ENCODE assay signal across 18 mouse cellular contexts in genomic region chr16:76301728-76302050, GRCm38 (mm10).
DNase-seq lines count a peak whose midpoint lies in the region; ATAC-seq and TF ChIP-seq lines count a peak whose summit lies in the region.
"Had no signal": no experiment of that assay in that cellular context is flagged by ENCODE, and none has a peak within 500 bp of the region (broad histone marks: within the 10 kb centered on the region; RNA-seq: fewer than 3 reads in every experiment).

No protein-coding gene starts in this region.

- H3K27ac ChIP-seq in intestine, embryonic 15.5 days: no peak overlapping the region
- H3K27ac ChIP-seq in intestine, postnatal 0 days (ENCODE audit: low read depth, low read length): no peak overlapping the region
- 0 out of 2 replicates have a peak overlapping the region, but pooled peaks have one; percentile 44 for H3K27ac ChIP-seq in olfactory bulb, adult 2 months (ENCODE audit: insufficient read depth, low read depth, low read length)
- H3K27ac ChIP-seq: embryonic facial prominence, embryonic 15.5 days; hindbrain, embryonic 12.5 days; left cerebral cortex, adult 2 months had no signal

- no peak overlapping the region for H3K4me3 ChIP-seq in intestine, embryonic 15.5 days (replicated peaks)
- no peak overlapping the region for H3K4me3 ChIP-seq in intestine, postnatal 0 days (ENCODE audit: low read depth, low read length)
- H3K4me3 ChIP-seq in megakaryocyte, embryonic 14.5 days (replicated peaks): peak overlapping the region; percentile 81
- H3K4me3 ChIP-seq in olfactory bulb, adult 2 months (ENCODE audit: insufficient read depth, low read depth, low read length): no peak overlapping the region
- H3K4me3 ChIP-seq: embryonic facial prominence, embryonic 15.5 days; hindbrain, embryonic 12.5 days; left cerebral cortex, adult 2 months had no signal

- H3K4me2 ChIP-seq in intestine, embryonic 15.5 days (replicated peaks): no peak overlapping the region
- no peak overlapping the region for H3K4me2 ChIP-seq in intestine, postnatal 0 days (replicated peaks; ENCODE audit: low read depth)
- H3K4me2 ChIP-seq: embryonic facial prominence, embryonic 15.5 days; heart, embryonic 11.5 days; hindbrain, embryonic 12.5 days had no signal

- WGBS in intestine, embryonic 15.5 days: 44% methylated on average over 7 of the region's 7 CpGs
- WGBS in intestine, postnatal 0 days: 47% methylated on average over 7 of the region's 7 CpGs
- WGBS in olfactory bulb, adult 2 months: 37% methylated on average over 7 of the region's 7 CpGs

- no peak for DNase-seq in cerebellum, adult 11-12 months
- no peak for DNase-seq in urinary bladder, adult 18-20 months (ENCODE audit: low spot score in 2 of 2)
- DNase-seq: adrenal gland, adult 2 months; gastrocnemius, postnatal 36 days; heart, postnatal 10 days; kidney, postnatal 36 days; left cerebral cortex, postnatal 4 days; thymus, postnatal 36 days had no signal

- no peaks in the 10 kb centered on the region for H3K27me3 ChIP-seq in intestine, embryonic 15.5 days (replicated peaks)
- H3K27me3 ChIP-seq in intestine, postnatal 0 days (replicated peaks; ENCODE audit: control insufficient read depth, insufficient read depth, low read length): no peaks in the 10 kb centered on the region
- no peaks in the 10 kb centered on the region for H3K27me3 ChIP-seq in megakaryocyte, embryonic 14.5 days (replicated peaks)
- H3K27me3 ChIP-seq: embryonic facial prominence, embryonic 15.5 days; hindbrain, embryonic 12.5 days had no signal

- H3K9ac ChIP-seq in intestine, embryonic 15.5 days: no peak overlapping the region
- no peak overlapping the region for H3K9ac ChIP-seq in intestine, postnatal 0 days (ENCODE audit: low read depth, low read length)
- H3K9ac ChIP-seq: embryonic facial prominence, embryonic 15.5 days; hindbrain, embryonic 12.5 days had no signal

- H3K9me3 ChIP-seq in intestine, embryonic 15.5 days: no peaks in the 10 kb centered on the region
- H3K9me3 ChIP-seq in intestine, postnatal 0 days (ENCODE audit: control insufficient read depth): no peaks in the 10 kb centered on the region
- no peaks in the 10 kb centered on the region for H3K9me3 ChIP-seq in megakaryocyte, embryonic 14.5 days
- H3K9me3 ChIP-seq: embryonic facial prominence, embryonic 15.5 days; hindbrain, embryonic 12.5 days had no signal

- no peak for TF ChIP-seq CTCF in intestine, postnatal 0 days (IDR thresholded peaks at IDR 0.05; ENCODE audit: low read depth)
- no peak for TF ChIP-seq CTCF in olfactory bulb, adult 2 months (IDR thresholded peaks at IDR 0.05; ENCODE audit: insufficient read depth, low read depth, low read length)

- no peak for TF ChIP-seq POLR2A in olfactory bulb, adult 2 months (IDR thresholded peaks at IDR 0.05; ENCODE audit: insufficient read depth, low read depth, low read length)

- no peaks in the 10 kb centered on the region for H3K4me1 ChIP-seq in intestine, embryonic 15.5 days (replicated peaks)
- no peaks in the 10 kb centered on the region for H3K4me1 ChIP-seq in intestine, postnatal 0 days (replicated peaks; ENCODE audit: control insufficient read depth, insufficient read depth, low read length)
- H3K4me1 ChIP-seq in megakaryocyte, embryonic 14.5 days: peaks cover 75% of the 10 kb centered on the region
- peaks cover 6% of the 10 kb centered on the region for H3K4me1 ChIP-seq in olfactory bulb, adult 2 months (ENCODE audit: control insufficient read depth, insufficient read depth, low read length)
- H3K4me1 ChIP-seq: embryonic facial prominence, embryonic 15.5 days had no signal

- ATAC-seq in cerebellum, adult (ENCODE audit: insufficient number of reproducible peaks, low FRiP score, low TSS enrichment): 0 out of 2 replicates have a peak, but pooled peaks have one; percentile 29
- ATAC-seq in intestine, embryonic 15.5 days: peak; percentile 26; the same call in 1 of the 2 replicates
- no peak for ATAC-seq in intestine, postnatal 0 days
- no peak for ATAC-seq in megakaryocyte, adult 5-6 weeks (ENCODE audit: poor library complexity, severe bottlenecking)

- no peaks in the 10 kb centered on the region for H3K36me3 ChIP-seq in intestine, embryonic 15.5 days
- H3K36me3 ChIP-seq in intestine, postnatal 0 days (ENCODE audit: control insufficient read depth, insufficient read depth): no peaks in the 10 kb centered on the region; the same call in none of the 2 replicates
- H3K36me3 ChIP-seq in megakaryocyte, embryonic 14.5 days (replicated peaks; ENCODE audit: low read length): peaks cover 21% of the 10 kb centered on the region
- H3K36me3 ChIP-seq: embryonic facial prominence, embryonic 15.5 days; hindbrain, embryonic 12.5 days had no signal

Comparison
In these comparisons a context has a peak if more than half of its experiments do, and no peak if none do; other contexts are left out.
1. ATAC-seq: peak in cerebellum, adult (single experiment) and intestine, embryonic 15.5 days (single experiment); none in intestine, postnatal 0 days (single experiment) and megakaryocyte, adult 5-6 weeks (single experiment).